Mouse (Mus musculus) ovary, postnatal 36 days (tissue): ENCODE measurements at regions not wholly inside any gene's neighbourhood (a gene's known extent, or its start where the extent isn't known, plus 50 kb on each side); places are given as distances from the start of the nearest gene placed in this dataset.

Experiments used
- DNase-seq: peaks from one replicate; pipeline ENCODE4 v3.0.0; 2022; ENCODE audit warnings: low spot score, mixed read lengths

GRCm38 (mm10) chr14:73978694-73979093 is 317.7 kb downstream of the Gm21750 start:
- DNase-seq = no peak

- no peak for DNase-seq
Measured at GRCm38 (mm10) chr14:73996229-73996628, 335.2 kb downstream of the Gm21750 start.

- DNase-seq = no peak
Measured at GRCm38 (mm10) chr14:73997796-73998195, 336.8 kb downstream of the Gm21750 start.

DNA sequence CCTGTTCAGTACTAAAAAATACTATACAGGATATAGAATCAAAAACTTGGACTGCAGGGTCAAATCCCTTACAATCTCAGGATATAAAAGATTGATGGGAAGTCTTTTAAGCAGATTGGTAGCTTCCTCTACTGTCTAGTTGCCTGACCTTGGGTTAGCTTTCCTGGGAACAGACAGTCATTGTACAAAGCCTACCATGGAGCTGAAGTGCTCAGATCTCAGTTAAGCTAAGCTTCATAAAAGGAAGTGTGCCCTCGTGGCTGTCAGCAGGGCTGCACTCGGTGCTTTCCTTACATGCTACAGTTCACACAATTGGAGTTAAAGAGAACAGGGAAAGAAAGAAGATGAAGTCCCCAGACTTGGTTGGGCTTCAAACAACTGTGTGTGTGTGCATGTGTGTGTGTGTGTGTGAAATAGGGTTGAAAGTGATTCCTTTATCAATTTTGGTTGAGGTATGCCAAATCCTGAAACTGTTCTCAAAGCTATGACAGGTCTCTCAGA is 338.4 kb downstream of the Gm21750 start:
- DNase-seq = no peak

- DNase-seq = no peak
Measured at GRCm38 (mm10) chr14:74006911-74007310, 345.9 kb downstream of the Gm21750 start.

GRCm38 (mm10) chr14:74011555-74011954 is 350.5 kb downstream of the Gm21750 start:
- DNase-seq = no peak

- no peak for DNase-seq
Measured at GRCm38 (mm10) chr14:74019421-74019820, 358.4 kb downstream of the Gm21750 start.

DNA sequence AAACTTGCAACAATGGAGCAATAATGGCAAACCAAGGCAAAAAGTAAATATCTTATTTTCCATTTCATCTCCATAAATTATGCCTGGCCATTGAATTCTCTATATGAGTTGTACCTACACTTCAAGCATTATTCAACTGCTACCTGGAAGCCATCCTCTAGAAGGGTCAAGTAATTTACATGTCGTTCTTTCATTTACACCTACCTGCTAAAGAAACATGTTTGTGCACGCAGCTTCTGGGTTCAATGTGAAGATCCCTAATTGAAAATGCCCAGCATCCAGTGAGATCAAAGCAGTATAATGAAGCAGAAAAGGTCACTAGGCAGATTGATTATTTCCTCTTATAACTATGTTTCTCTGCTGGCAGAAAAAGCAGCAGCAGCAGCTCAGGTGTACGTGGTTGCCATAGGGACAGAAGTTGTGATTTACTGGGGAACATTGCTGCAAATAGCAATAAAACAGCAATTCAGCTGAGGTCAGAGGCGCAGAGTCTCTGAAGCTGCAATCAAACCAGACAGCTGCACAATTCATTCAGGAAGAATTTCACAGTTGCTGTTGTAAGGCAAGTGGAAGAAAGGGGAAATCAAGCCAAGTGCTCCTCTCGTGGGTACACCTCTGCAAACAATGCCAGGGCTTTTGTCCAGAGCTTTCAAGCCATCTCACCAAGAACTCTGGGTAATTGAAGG is 386.1 kb downstream of the Gm21750 start:
- no peak for DNase-seq

GRCm38 (mm10) chr14:74047695-74048280 is 386.8 kb downstream of the Gm21750 start:
- no peak for DNase-seq

DNA sequence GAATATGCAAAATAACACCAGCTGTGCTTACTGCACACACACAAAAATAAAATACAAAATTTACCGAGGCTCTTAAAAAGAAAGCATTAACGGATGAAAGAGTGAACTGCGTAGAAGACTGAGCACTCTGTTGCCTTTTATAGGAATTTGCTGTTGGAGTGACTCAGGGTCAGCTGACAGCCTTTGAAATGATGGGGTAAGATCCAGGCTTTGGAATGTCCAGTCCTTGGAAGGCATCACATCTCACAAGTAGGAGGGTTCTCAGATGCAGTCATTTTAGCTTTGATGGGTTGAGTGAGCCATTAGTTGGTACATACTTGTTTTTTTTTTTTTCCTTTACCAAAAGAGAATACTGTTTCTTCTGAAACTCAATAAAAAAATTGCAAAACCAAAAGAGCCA is 387.4 kb downstream of the Gm21750 start:
- DNase-seq = no peak

DNA sequence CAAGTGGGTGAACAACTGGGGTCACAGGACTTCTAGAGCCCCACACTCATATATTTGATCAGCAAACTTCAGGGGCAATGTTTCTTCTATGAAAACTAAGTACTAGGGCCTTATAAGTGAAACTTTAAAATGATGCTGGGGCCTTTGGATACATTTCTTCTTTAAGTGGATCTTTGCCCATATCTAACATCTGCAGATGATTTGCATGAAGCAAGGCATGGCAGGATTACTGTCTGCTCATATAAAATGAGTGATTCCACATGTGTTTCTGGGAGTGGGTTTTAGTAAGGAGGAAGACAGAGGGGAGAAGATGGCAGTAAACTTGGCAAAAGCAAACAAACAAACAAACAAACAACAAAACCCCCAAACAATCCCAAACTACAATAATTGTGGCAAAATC is 405.0 kb downstream of the Gm21750 start:
- no peak for DNase-seq

DNA sequence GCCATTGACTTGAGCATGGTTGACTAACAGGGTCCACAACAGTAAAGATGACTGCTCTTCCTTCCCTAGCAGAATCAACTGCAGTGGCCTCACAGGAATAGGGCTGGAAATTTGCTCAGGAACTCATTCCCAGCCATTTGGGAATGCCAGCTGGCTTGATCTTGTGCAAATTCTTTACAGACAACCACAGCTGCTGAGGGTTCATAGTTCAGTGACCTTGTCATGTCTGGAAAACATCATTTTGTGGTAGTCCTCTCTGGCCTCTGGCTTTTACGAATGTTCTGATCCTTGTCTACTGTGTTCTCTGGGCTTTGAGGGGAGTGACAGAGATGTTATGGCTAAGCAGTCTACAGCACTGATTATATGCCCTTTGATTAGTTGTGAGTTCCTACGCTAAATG is 432.0 kb downstream of the Gm21750 start:
- no peak for DNase-seq

DNA sequence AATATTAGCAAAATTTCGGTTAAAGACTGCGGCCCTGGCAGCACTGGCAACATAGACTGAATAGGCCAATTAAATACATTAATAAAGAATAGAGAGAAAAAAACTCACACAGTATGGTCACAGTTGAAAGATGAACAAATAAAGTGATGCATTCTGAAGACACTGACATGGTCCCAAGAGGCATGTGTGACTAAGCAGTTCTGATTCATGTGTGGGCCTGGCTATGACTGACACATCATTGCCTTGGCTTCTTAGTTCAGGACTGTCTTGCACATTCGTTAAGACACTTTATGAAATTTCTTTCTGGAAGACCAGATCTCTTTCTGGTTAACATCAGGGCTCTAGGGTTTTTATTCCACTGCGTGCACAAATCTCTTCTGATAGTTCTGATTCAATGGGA is 438.7 kb downstream of the Gm21750 start:
- no peak for DNase-seq

- no peak for DNase-seq
Measured at GRCm38 (mm10) chr14:74112603-74113002, 451.6 kb downstream of the Gm21750 start.

DNA sequence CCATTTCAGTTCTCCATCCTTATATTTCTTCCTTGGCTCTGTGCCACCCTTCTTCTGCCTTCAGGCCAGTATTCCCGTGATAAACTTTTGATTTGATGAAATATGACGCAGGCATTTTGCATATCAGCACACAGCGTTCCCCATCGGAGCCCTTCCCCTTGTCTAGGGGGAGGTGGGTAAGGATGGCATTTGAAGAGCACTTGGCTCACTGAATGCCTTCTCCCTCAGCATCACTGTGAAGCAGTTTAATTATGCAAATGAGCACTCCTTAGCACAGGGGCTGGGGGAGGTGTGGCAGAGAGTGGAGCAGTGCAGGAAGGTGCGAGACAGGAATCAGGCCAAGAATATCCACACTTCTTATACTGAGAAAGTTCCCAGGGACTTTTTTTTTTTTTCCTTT is 452.1 kb downstream of the Gm21750 start:
- DNase-seq = no peak

- no peak for DNase-seq
Measured at GRCm38 (mm10) chr14:74113556-74113955, 452.5 kb downstream of the Gm21750 start.

GRCm38 (mm10) chr14:74117686-74118085 is 456.7 kb downstream of the Gm21750 start:
- no peak for DNase-seq

- DNase-seq = no peak
Measured at GRCm38 (mm10) chr14:74145202-74145700, 484.2 kb downstream of the Gm21750 start.

DNA sequence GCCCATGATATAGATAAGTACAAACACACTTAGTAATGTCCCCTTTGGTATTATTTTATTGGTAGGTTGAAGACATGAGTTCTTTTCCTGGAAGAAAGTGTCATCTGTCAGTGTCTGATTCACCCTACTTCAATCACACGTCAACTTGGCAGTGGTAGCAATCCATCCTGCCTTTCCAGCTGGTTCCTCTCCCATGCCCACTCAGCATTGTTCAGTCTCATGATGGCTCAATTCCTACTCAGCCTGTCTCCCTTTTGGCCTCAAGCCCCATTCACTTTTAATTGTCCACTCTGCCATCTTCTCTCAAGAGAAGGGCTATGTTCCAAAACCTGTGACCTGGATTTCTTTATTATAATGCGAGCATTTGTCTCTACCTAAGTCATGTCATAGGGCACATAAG is 474.4 kb upstream of the Htr2a start:
- DNase-seq = no peak

DNA sequence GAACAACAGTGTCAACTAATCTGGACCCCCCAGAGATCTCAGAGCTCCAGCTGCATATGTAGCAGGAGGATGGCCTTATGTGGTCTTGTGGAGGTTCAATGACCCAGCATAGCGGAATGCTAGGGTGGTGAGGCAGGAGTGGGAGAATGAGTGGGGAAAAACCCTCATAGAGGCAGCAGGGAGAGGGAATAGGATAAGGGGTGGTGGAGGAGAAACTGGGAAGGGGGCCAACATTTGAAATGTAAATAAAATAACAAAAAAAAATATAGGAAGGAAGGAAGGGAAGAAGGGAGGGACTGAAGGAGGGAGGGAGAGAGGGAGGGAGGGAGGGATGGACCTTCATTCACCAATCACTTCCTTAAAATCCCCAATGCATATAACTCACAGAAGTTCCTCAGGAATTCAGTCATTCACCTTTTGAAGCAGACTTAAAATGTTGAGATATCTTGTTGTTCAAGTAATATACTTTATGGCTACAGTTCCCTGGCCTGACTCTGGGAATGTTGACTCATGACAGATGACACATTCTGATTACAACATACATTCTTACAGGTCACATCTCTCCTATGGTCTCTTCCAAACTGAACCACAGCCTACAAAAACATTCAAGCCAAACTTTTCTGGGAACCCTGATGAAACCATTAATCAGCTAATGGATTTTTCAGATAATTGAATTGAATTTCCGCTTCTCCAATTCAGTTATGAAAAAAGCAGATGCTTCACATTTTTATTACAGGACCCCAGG is 471.3 kb upstream of the Htr2a start:
- no peak for DNase-seq

- no peak for DNase-seq
Measured at GRCm38 (mm10) chr14:74180066-74180465, 460.6 kb upstream of the Htr2a start.

DNA sequence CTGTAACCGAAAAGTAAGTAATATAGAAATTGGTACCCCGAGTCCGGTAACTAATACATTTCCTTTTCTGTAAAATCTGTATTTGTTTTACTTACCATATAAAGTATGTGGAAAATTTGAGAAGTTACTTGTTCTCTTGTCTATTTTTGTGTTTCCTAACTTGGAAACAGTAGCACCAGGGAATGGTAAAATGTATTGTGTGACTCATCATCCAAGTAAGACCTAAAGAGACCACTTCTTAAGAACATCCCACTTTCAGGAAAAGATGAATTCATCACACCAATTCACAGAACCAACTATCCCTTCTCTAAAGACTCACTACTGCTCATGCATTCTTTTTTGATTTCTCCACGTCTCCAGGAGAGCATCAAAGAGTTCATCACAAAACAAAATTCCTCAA is 457.6 kb upstream of the Htr2a start:
- DNase-seq = no peak

DNA sequence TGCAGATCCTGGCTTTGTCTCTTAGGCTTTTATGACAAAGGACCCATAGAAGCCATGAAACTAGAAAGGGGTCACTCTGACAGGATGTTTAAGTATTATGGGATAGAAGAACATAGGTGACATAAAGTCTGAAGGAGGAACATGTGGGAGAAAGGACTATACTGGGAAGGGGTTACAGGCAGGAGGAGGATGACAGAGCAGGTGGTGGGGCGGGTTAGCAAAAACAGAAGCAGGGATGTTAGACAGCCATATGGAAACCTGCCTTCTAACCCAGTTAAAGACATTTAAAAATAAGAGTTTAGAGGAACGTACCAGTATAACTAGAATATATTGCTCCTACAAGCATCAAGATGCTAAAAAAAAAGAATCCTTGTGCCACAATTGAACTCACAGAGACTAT is 438.9 kb upstream of the Htr2a start:
- DNase-seq = no peak
